Mouse (Mus musculus): ENCODE results near the gene 1700067P10Rik. TPM values are rescaled to one million over a fixed set of nuclear protein-coding genes. Genes with fewer than 3 reads are reported as not detected.
A peak's percentile ranks its signal among the peaks of the same experiment; 100 is the strongest.

The 1700067P10Rik gene
- not detected in 2 replicates for polyA plus RNA-seq (2011; ENCODE audit: insufficient read length, low read depth, missing spikeins)

GRCm38 (mm10) chr17:48089019-48089418, at the start of gene 1700067P10Rik:
1700067P10Rik (plus strand) TSS chr17:48089319.
- TF ChIP-seq POLR2A (IDR thresholded peaks at IDR 0.05; ENCODE audit: low read depth, low read length): no peak
- no peak for TF ChIP-seq CTCF (IDR thresholded peaks at IDR 0.05; ENCODE audit: borderline replicate concordance, insufficient read depth, low read length)
- Histone ChIP-seq H3K4me3 (ENCODE audit: insufficient read depth, low read length) (no peak within 1 kb of the TSS), H3K27ac (ENCODE audit: insufficient read depth, low read length) (no peak within 1 kb of the TSS), H3K4me1 (ENCODE audit: control insufficient read depth, insufficient read depth, low read length) (no peaks in the 10 kb centered on the region)

GRCm38 (mm10) chr17:48041351-48042287, 47.5 kb upstream of the 1700067P10Rik start:
- peaks cover 3% of the 10 kb centered on the region; the same call in 1 of the 2 replicates for H3K4me1 ChIP-seq (ENCODE audit: control insufficient read depth, insufficient read depth, low read length)
- TF ChIP-seq CTCF (IDR thresholded peaks at IDR 0.05; ENCODE audit: borderline replicate concordance, insufficient read depth, low read length) (no peak), POLR2A (IDR thresholded peaks at IDR 0.05; ENCODE audit: low read depth, low read length) (0 out of 2 replicates have a peak, but pooled peaks have one; percentile 27)
- H3K4me3 ChIP-seq (ENCODE audit: insufficient read depth, low read length): no peak overlapping the region
- no peak overlapping the region for H3K27ac ChIP-seq (ENCODE audit: insufficient read depth, low read length)

- no peak overlapping the region for H3K27ac ChIP-seq (ENCODE audit: insufficient read depth, low read length)
- TF ChIP-seq POLR2A (IDR thresholded peaks at IDR 0.05; ENCODE audit: low read depth, low read length) (no peak), CTCF (IDR thresholded peaks at IDR 0.05; ENCODE audit: borderline replicate concordance, insufficient read depth, low read length) (no peak)
- peaks cover 3% of the 10 kb centered on the region; the same call in 1 of the 2 replicates for H3K4me1 ChIP-seq (ENCODE audit: control insufficient read depth, insufficient read depth, low read length)
- H3K4me3 ChIP-seq (ENCODE audit: insufficient read depth, low read length): no peak overlapping the region
These were observed 45.8 kb upstream of the 1700067P10Rik start for GRCm38 (mm10) chr17:48043154-48043880.

- TF ChIP-seq POLR2A (IDR thresholded peaks at IDR 0.05; ENCODE audit: low read depth, low read length) (no peak), CTCF (IDR thresholded peaks at IDR 0.05; ENCODE audit: borderline replicate concordance, insufficient read depth, low read length) (0 out of 2 replicates have a peak, but pooled peaks have one; percentile 4)
- no peaks in the 10 kb centered on the region for H3K4me1 ChIP-seq (ENCODE audit: control insufficient read depth, insufficient read depth, low read length)
- no peak overlapping the region for H3K4me3 ChIP-seq (ENCODE audit: insufficient read depth, low read length)
- no peak overlapping the region for H3K27ac ChIP-seq (ENCODE audit: insufficient read depth, low read length)
These were observed 43.5 kb upstream of the 1700067P10Rik start for GRCm38 (mm10) chr17:48045631-48046030.

- Histone ChIP-seq H3K4me1 (ENCODE audit: control insufficient read depth, insufficient read depth, low read length) (no peaks in the 10 kb centered on the region), H3K27ac (ENCODE audit: insufficient read depth, low read length) (no peak overlapping the region), H3K4me3 (ENCODE audit: insufficient read depth, low read length) (no peak overlapping the region)
- TF ChIP-seq POLR2A (IDR thresholded peaks at IDR 0.05; ENCODE audit: low read depth, low read length): no peak
- TF ChIP-seq CTCF (IDR thresholded peaks at IDR 0.05; ENCODE audit: borderline replicate concordance, insufficient read depth, low read length): no peak
These were observed 37.3 kb upstream of the 1700067P10Rik start for GRCm38 (mm10) chr17:48051638-48052337.

- TF ChIP-seq CTCF (IDR thresholded peaks at IDR 0.05; ENCODE audit: borderline replicate concordance, insufficient read depth, low read length): no peak
- no peak for TF ChIP-seq POLR2A (IDR thresholded peaks at IDR 0.05; ENCODE audit: low read depth, low read length)
- Histone ChIP-seq H3K4me3 (ENCODE audit: insufficient read depth, low read length) (no peak overlapping the region), H3K27ac (ENCODE audit: insufficient read depth, low read length) (no peak overlapping the region), H3K4me1 (ENCODE audit: control insufficient read depth, insufficient read depth, low read length) (no peaks in the 10 kb centered on the region)
These were observed 36.6 kb upstream of the 1700067P10Rik start for GRCm38 (mm10) chr17:48052338-48053067.

GRCm38 (mm10) chr17:48053646-48054045, 35.5 kb upstream of the 1700067P10Rik start:
- Histone ChIP-seq H3K4me3 (ENCODE audit: insufficient read depth, low read length) (no peak overlapping the region), H3K4me1 (ENCODE audit: control insufficient read depth, insufficient read depth, low read length) (no peaks in the 10 kb centered on the region), H3K27ac (ENCODE audit: insufficient read depth, low read length) (no peak overlapping the region)
- TF ChIP-seq CTCF (IDR thresholded peaks at IDR 0.05; ENCODE audit: borderline replicate concordance, insufficient read depth, low read length): no peak
- no peak for TF ChIP-seq POLR2A (IDR thresholded peaks at IDR 0.05; ENCODE audit: low read depth, low read length)

- Histone ChIP-seq H3K4me3 (ENCODE audit: insufficient read depth, low read length) (no peak overlapping the region), H3K27ac (ENCODE audit: insufficient read depth, low read length) (no peak overlapping the region), H3K4me1 (ENCODE audit: control insufficient read depth, insufficient read depth, low read length) (no peaks in the 10 kb centered on the region)
- TF ChIP-seq CTCF (IDR thresholded peaks at IDR 0.05; ENCODE audit: borderline replicate concordance, insufficient read depth, low read length) (no peak), POLR2A (IDR thresholded peaks at IDR 0.05; ENCODE audit: low read depth, low read length) (no peak)
These were observed 33.9 kb upstream of the 1700067P10Rik start for GRCm38 (mm10) chr17:48055076-48055816.

All from embryonic fibroblast, embryonic 13.5 days (primary cell).